Mouse (Mus musculus) myocyte (in vitro differentiated cells): ENCODE data around the gene Gdf1.

Experiments
- MYOG ChIP-seq, 3 experiments: IDR thresholded peaks; one replicate each; pipeline ENCODE4 v1.6.1; 2011; ENCODE audit warnings: control low read depth in 2 of 3, low read depth in 2 of 3, mild to moderate bottlenecking in 2 of 3; ENCODE audit not compliant: insufficient read length in 2 of 3, control insufficient read depth in 1 of 3, insufficient read depth in 1 of 3
- POLR2A ChIP-seq: IDR thresholded peaks from one replicate; pipeline ENCODE4 v1.6.1; 2011; ENCODE audit warnings: low read depth, mild to moderate bottlenecking, control low read depth, moderate library complexity; ENCODE audit not compliant: insufficient read length

- TF ChIP-seq POLR2A (no peak), MYOG (IDR thresholded peaks at IDR 0.05; ENCODE audit: control insufficient read depth in 1 of 3, insufficient read depth in 1 of 3, insufficient read length in 2 of 3, low read depth in 2 of 3) (no peak)
Measured at GRCm38 (mm10) chr8:70360769-70361168, 31.2 kb downstream of the Gdf1 start.
